Mouse (Mus musculus) embryonic fibroblast, embryonic 13.5 days (primary cell): ENCODE data around the gene Msantd2. TPM values are rescaled to one million over a fixed set of nuclear protein-coding genes. Genes with fewer than 3 reads are reported as not detected.
A peak's percentile ranks its signal among the peaks of the same experiment; 100 is the strongest.

Source experiments
- H3K27ac ChIP-seq: 2 replicates; pipeline ENCODE4 v1.5.1; 2012; ENCODE audit warnings: low read length, control low read depth, inconsistent platforms; ENCODE audit not compliant: insufficient read depth
- H3K4me1 ChIP-seq: 2 replicates; pipeline ENCODE4 v1.6.1; 2011; ENCODE audit warnings: low read length; ENCODE audit not compliant: control insufficient read depth, insufficient read depth
- H3K4me3 ChIP-seq: 2 replicates; pipeline ENCODE4 v1.5.1; 2011; ENCODE audit warnings: mild to moderate bottlenecking, control low read depth, low read length; ENCODE audit not compliant: insufficient read depth
- CTCF ChIP-seq: IDR thresholded peaks from 2 replicates; pipeline ENCODE4 v1.5.1; 2011; ENCODE audit warnings: mild to moderate bottlenecking, control low read depth, low read length, moderate library complexity, borderline replicate concordance; ENCODE audit not compliant: insufficient read depth
- POLR2A ChIP-seq: IDR thresholded peaks from 2 replicates; pipeline ENCODE4 v1.6.1; 2011; ENCODE audit warnings: low read depth, mild to moderate bottlenecking, control low read depth, low read length, moderate library complexity
- polyA plus RNA-seq: library from polyadenylated mRNA; stranded (reverse); fragments of >200 nt; gene quantifications from 2 replicates; pipeline ENCODE4 v1.2.4, GENCODE M21; 2011; ENCODE audit warnings: low read depth; ENCODE audit not compliant: missing spikeins, insufficient read length

Gene Msantd2
- polyA plus RNA-seq, 1 experiment: 32.3 TPM

GRCm38 (mm10) chr9:37460043-37460960, 28.8 kb upstream of the Msantd2 start:
- TF ChIP-seq CTCF: no peak
- Histone ChIP-seq H3K4me3 (peak overlapping the region; percentile 36), H3K4me1 (no peaks in the 10 kb centered on the region; the same call in 1 of the 2 replicates), H3K27ac (no peak overlapping the region)

- peak overlapping the region; percentile 36; the same call in 1 of the 2 replicates for H3K4me3 ChIP-seq
- no peaks in the 10 kb centered on the region; the same call in 1 of the 2 replicates for H3K4me1 ChIP-seq
- TF ChIP-seq CTCF (no peak), POLR2A (no peak)
- H3K27ac ChIP-seq: no peak overlapping the region
Measured at GRCm38 (mm10) chr9:37460961-37461340, 28.2 kb upstream of the Msantd2 start.

- TF ChIP-seq POLR2A: no peak
- TF ChIP-seq CTCF: no peak
- Histone ChIP-seq H3K4me1 (no peaks in the 10 kb centered on the region), H3K27ac (no peak overlapping the region), H3K4me3 (no peak overlapping the region)
Measured at GRCm38 (mm10) chr9:37461571-37461970, 27.5 kb upstream of the Msantd2 start.

DNA sequence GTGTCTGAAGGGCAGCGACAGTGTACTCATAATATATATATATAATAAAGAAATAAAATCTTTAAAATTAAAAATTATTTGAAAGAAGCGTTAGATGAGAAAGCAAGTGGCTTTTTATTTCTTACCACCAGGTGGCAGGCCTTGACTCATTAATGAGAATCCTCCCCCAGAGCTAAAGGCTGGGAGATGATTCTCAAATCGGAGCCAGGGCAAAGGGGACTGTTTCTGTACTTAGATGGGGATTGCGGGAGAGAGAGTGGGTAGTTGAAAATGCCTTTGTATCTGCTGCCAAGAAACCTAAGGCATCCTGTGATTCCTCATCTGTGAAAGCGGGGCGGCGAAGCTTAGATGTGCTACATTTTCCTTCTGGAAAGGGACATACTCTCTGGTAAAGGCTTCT, 26.4 kb upstream of the Msantd2 start:
- TF ChIP-seq POLR2A (no peak), CTCF (no peak)
- H3K4me1 ChIP-seq: no peaks in the 10 kb centered on the region
- no peak overlapping the region for H3K4me3 ChIP-seq

GRCm38 (mm10) chr9:37473611-37474125, 15.5 kb upstream of the Msantd2 start:
- Histone ChIP-seq H3K4me3 (no peak overlapping the region), H3K4me1 (no peaks in the 10 kb centered on the region), H3K27ac (no peak overlapping the region)
- no peak for TF ChIP-seq CTCF
- TF ChIP-seq POLR2A: no peak

More for the DNA sequence above, 26.4 kb upstream of the Msantd2 start:
- no peak overlapping the region for H3K27ac ChIP-seq

GRCm38 (mm10) chr9:37474923-37475322, 14.2 kb upstream of the Msantd2 start:
- no peak overlapping the region for H3K27ac ChIP-seq
- no peak for TF ChIP-seq POLR2A
- TF ChIP-seq CTCF: no peak
- H3K4me1 ChIP-seq: no peaks in the 10 kb centered on the region
- no peak overlapping the region for H3K4me3 ChIP-seq

DNA sequence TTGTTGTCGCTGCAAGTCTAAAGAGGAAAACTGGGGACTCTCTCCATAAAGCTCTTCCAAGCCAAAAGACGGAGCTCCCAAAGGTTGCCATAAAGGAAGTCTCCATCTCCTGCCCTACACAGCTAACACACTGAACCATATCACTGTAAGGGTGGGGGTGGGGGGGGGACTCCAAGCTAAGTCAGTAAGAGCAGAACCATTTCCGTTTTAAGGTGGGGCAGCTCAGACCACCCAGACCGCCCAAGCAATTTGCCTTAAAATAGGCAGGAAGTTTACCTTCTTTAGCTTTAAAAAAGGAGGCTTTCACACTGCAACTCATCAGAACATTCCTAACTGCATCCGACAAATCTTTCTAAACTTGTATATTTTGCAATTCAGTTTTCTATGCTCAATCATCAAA, 4.0 kb upstream of the Msantd2 start:
- Histone ChIP-seq H3K27ac (no peak overlapping the region), H3K4me1 (peaks cover 4% of the 10 kb centered on the region), H3K4me3 (no peak overlapping the region)
- TF ChIP-seq CTCF (no peak), POLR2A (no peak)

- H3K4me1 ChIP-seq: peaks cover 4% of the 10 kb centered on the region
- TF ChIP-seq POLR2A: no peak
- no peak for TF ChIP-seq CTCF
Measured at GRCm38 (mm10) chr9:37488041-37488440, 1.1 kb upstream of the Msantd2 start.

DNA sequence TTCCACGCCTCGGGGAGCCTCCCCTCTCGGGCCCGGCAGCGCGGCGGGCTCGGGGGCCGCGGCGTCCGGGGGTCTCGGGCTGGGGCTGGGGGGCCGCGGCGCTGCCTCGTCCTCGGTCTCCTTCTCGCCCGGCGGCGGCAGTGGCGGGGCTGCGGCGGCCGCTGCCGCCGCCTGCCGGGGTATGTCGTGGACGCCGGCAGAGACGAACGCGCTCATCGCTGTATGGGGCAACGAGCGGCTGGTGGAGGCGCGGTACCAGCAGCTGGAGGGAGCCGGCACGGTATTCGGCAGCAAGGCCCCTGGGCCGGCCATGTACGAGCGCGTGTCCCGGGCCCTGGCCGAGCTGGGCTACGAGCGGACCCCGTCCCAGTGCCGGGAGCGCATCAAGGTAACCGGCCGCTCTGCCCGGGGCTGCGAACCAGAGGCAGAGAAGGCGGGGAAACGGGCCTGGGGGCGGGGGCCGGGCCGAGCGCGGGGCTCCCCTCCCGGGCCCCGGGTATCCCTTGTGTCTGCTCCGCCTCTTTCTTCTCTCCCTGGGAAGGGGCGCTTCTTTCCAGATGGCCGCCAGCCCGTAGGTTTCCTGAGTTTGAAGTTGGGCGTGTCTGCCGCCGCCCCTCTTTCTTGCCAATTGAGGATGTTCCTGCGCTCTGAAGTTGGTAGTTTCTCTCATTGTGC, 464 bp downstream of the Msantd2 start:
- peak overlapping the region; percentile 60 for H3K4me3 ChIP-seq
- TF ChIP-seq POLR2A (no peak), CTCF (no peak)
- H3K4me1 ChIP-seq: peaks cover 4% of the 10 kb centered on the region
- H3K27ac ChIP-seq: peak overlapping the region; percentile 88; the same call in 1 of the 2 replicates

More at GRCm38 (mm10) chr9:37488041-37488440, 1.1 kb upstream of the Msantd2 start:
- Histone ChIP-seq H3K4me3 (peak overlapping the region; percentile 60), H3K27ac (peak overlapping the region; percentile 88)

GRCm38 (mm10) chr9:37495761-37496160, 6.6 kb downstream of the Msantd2 start:
- no peak overlapping the region for H3K4me3 ChIP-seq
- H3K27ac ChIP-seq: no peak overlapping the region
- no peaks in the 10 kb centered on the region for H3K4me1 ChIP-seq
- TF ChIP-seq POLR2A (no peak), CTCF (no peak)
